ENCODE assay signal across 12 mouse cellular contexts in the genomic region with DNA sequence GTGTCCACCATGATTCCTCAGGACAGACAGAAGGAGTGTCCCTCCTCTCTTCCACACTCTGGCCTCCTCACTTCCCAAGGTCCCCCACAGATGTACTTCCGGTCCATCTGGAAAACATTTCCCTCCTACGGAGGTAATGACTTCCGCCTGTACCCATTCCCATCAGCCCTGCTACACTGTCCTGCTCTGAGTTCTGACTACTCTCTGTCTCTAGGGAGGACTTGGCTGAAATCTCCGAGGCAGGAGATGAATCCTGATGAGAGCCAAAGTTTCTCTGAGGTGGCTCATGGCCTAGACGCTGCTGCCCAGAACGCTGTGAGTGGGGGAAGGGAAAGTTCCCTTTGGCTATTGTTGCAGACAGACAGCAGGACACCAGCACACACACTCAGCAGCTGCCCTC. TPM values are rescaled to one million over a fixed set of nuclear protein-coding genes. Genes with fewer than 3 reads are reported as not detected.
A peak's percentile ranks its signal among the peaks of the same experiment; 100 is the strongest.
DNase-seq lines count a peak whose midpoint lies in the region; ATAC-seq lines count a peak whose summit lies in the region.
"Had no signal": no experiment of that assay in that cellular context is flagged by ENCODE, and none has a peak within 500 bp of the region (broad histone marks: within the 10 kb centered on the region; RNA-seq: fewer than 3 reads in every experiment).

No protein-coding gene starts in this region.

- 21% methylated on average over 6 of the region's 6 CpGs for WGBS in limb, embryonic 10.5 days
- 26% methylated on average over 6 of the region's 6 CpGs for WGBS in neural tube, embryonic 15.5 days

- peak overlapping the region; percentile 76 for H3K27ac ChIP-seq in limb, embryonic 10.5 days
- H3K27ac ChIP-seq in neural tube, embryonic 15.5 days (replicated peaks), result peak overlapping the region; percentile 82

- ATAC-seq in neural tube, embryonic 15.5 days (ENCODE audit: low FRiP score), result no peak
- ATAC-seq: CD4-positive, CD25-positive, alpha-beta regulatory T cell, adult 4 months had no signal

- peak overlapping the region; percentile 29 for H3K4me3 ChIP-seq in limb, embryonic 10.5 days
- H3K4me3 ChIP-seq in neural tube, embryonic 15.5 days (replicated peaks), result no peak overlapping the region

- H3K4me1 ChIP-seq in limb, embryonic 10.5 days, result peaks cover 42% of the 10 kb centered on the region
- peaks cover 36% of the 10 kb centered on the region for H3K4me1 ChIP-seq in neural tube, embryonic 15.5 days

- peak; percentile 42 to 61 for DNase-seq in layer of hippocampus, postnatal 10 days (ENCODE audit: low spot score in 2 of 2)
- DNase-seq in layer of hippocampus, adult 11-12 months (ENCODE audit: low spot score), result no peak
- peak; percentile 40 for DNase-seq in fibroblast of lung, adult 2 months (ENCODE audit: low read depth)
- DNase-seq in limb, embryonic 10.5 days (ENCODE audit: low spot score), result peak; percentile 61
- DNase-seq in right cerebral cortex, postnatal 4 days, result no peak
- no peak for DNase-seq in lung, postnatal 25 days (ENCODE audit: low spot score)
- no peak for DNase-seq in ovary, postnatal 14 days (ENCODE audit: low spot score)
- DNase-seq: adrenal gland, adult 2 months; cerebellum, postnatal 14 days; lung, postnatal 10 days had no signal

- H3K4me2 ChIP-seq in neural tube, embryonic 15.5 days, result no peak overlapping the region

- H3K36me3 ChIP-seq in limb, embryonic 10.5 days, result no peaks in the 10 kb centered on the region
- no peaks in the 10 kb centered on the region for H3K36me3 ChIP-seq in neural tube, embryonic 15.5 days

- H3K27me3 ChIP-seq in limb, embryonic 10.5 days (ENCODE audit: low read depth, poor library complexity, severe bottlenecking), result peaks cover 24% of the 10 kb centered on the region
- peaks cover 15% of the 10 kb centered on the region for H3K27me3 ChIP-seq in neural tube, embryonic 15.5 days (replicated peaks)

- H3K9me3 ChIP-seq in limb, embryonic 10.5 days (replicated peaks), result no peaks in the 10 kb centered on the region
- H3K9me3 ChIP-seq in neural tube, embryonic 15.5 days (replicated peaks), result no peaks in the 10 kb centered on the region

- H3K9ac ChIP-seq in neural tube, embryonic 15.5 days (replicated peaks), result no peak overlapping the region

RNA-seq across cellular contexts. Expression of a gene that starts 5.0 kb away (rescaled TPM):
- under 1 TPM; 0.29 to 0.32 TPM for total RNA-seq in layer of hippocampus, postnatal 10 days (2021)
- polyA plus RNA-seq in limb, embryonic 10.5 days (2016; fragmentation: Nextera tagmentation; extraction: Ambion mirVana), result not detected in 2 replicates
- 0.33 and 1.8 TPM in 2 replicates for polyA plus RNA-seq in neural tube, embryonic 15.5 days (2015; fragmentation: Nextera tagmentation; extraction: Ambion mirVana)
- total RNA-seq: adrenal gland, adult 2 months had no signal
- polyA plus RNA-seq: CD4-positive, CD25-positive, alpha-beta regulatory T cell, adult 4 months had no signal

RNA-seq across cellular contexts. Expression of a gene that starts 7.6 kb away (rescaled TPM):
- 10 to 100 TPM; 18.6 to 19.4 TPM for total RNA-seq in layer of hippocampus, postnatal 10 days (2021)
- 4.6 and 4.7 TPM in 2 replicates for polyA plus RNA-seq in limb, embryonic 10.5 days (2016; fragmentation: Nextera tagmentation; extraction: Ambion mirVana)
- 5.5 and 6.2 TPM in 2 replicates for polyA plus RNA-seq in neural tube, embryonic 15.5 days (2015; fragmentation: Nextera tagmentation; extraction: Ambion mirVana)
- polyA plus RNA-seq: CD4-positive, CD25-positive, alpha-beta regulatory T cell, adult 4 months had no signal

RNA-seq across cellular contexts. Expression of a gene that starts 59.0 kb away (rescaled TPM):
- 10 to 100 TPM; 37.3 to 39.2 TPM for total RNA-seq in layer of hippocampus, postnatal 10 days (2021)
- 131 and 134 TPM in 2 replicates for polyA plus RNA-seq in limb, embryonic 10.5 days (2016; fragmentation: Nextera tagmentation; extraction: Ambion mirVana)
- polyA plus RNA-seq in neural tube, embryonic 15.5 days (2015; fragmentation: Nextera tagmentation; extraction: Ambion mirVana), result 107 and 113 TPM in 2 replicates

Comparison
In these comparisons a context has a peak if more than half of its experiments do, and no peak if none do; other contexts are left out.
1. DNase-seq: peak in layer of hippocampus, postnatal 10 days (2 of 2), fibroblast of lung, adult 2 months (single experiment) and limb, embryonic 10.5 days (single experiment); none in layer of hippocampus, adult 11-12 months (single experiment), right cerebral cortex, postnatal 4 days (single experiment), lung, postnatal 25 days (single experiment) and ovary, postnatal 14 days (single experiment).